Mouse (Mus musculus): ENCODE results near the gene Trem2. TPM values are rescaled to one million over a fixed set of nuclear protein-coding genes. Genes with fewer than 3 reads are reported as not detected.

Gene Trem2
- 33.7 and 42.8 TPM in 2 replicates for polyA plus RNA-seq (2021; fragmentation: Nextera tagmentation)
- long read RNA-seq, experiment 1, full-length matches to known transcripts, result 31 of 33 reads
- long read RNA-seq, experiment 1, partial matches to known transcripts, result 1 of 33 reads
- long read RNA-seq, experiment 1, other reads (novel, unspliced or antisense), result 1 of 33 reads
- long read RNA-seq, experiment 2, full-length matches to known transcripts, result 42 of 44 reads
- long read RNA-seq, experiment 2, partial matches to known transcripts, result 0 of 44 reads
- long read RNA-seq, experiment 2, other reads (novel, unspliced or antisense), result 2 of 44 reads

DNA sequence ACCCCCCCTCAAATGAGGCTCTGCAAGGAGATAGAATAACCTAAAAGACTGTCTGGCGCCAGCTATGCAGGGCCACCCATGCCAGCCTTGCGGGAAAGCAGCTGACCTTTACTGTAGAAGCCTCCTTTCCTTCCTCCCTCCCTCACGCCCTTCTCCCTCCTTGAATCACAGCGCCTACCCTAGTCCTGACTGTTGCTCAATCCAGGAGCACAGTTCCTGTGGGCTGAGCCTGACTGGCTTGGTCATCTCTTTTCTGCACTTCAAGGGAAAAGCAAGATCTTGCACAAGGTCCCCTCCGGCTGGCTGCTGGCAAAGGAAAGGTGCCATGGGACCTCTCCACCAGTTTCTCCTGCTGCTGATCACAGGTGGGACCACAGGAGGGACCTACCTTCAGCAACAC, at the start of gene Trem2:
Trem2 (plus strand) TSS at position 171 of the 400 bp plus-strand sequence.

DNA sequence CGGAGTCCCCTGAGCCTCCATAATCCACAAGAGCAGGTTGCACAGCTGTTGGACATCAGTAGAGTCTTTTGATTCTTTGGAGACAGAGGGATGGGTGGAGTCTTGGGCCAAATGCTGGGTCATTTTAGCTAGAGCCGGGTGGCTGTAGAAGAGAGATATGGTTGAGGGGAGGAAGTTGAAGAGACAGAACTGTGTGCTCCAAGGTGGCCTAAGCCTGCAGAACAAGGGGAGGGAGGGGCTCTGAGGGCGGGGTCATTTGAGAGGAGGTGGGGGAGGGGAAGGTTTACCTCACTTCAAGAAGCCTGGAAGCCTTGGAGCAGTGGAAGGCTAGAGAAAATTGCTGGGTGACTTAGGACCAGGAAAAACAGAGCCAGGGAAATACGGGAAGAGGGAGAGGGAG, 47.0 kb upstream of the Trem2 start, which contains the start of gene Treml2:
Treml2 (plus strand) TSS at position 296 of the 400 bp plus-strand sequence.

DNA sequence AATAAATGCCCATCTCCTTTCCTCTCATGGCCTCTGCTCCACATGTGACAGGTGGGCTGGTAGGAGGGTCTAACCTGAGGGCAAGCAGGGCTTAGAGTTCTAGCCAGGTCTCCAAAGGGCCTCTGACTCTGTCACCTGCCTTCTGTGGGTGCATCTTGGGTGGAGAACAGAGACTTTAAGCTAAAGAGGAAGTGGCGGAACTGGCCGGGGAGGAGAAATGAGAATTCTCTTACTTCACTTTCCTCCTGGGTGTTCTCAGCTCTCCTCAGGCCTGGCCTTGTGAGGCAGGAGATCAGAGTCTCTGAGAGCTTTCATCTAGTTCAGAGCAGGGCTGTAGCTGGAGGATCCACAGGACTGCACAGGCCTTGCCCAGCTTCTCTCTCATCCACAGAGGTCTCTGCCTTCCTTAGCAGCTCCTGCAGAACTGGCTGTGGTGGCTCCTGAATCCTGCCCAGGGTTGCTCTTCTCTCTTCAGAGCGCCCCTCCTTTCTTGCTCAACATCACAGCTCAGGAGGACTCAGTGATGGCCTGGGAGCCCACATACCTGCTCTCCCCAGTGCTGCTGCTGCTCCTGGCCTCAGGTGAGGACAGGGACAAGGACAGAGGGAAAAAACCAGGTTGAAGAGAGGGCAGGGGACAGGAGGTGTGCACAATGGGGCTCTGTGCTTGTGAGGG, 30.2 kb upstream of the Trem2 start, which contains the start of gene B430306N03Rik:
B430306N03Rik (plus strand) TSS at position 237 of the 675 bp plus-strand sequence.

DNA sequence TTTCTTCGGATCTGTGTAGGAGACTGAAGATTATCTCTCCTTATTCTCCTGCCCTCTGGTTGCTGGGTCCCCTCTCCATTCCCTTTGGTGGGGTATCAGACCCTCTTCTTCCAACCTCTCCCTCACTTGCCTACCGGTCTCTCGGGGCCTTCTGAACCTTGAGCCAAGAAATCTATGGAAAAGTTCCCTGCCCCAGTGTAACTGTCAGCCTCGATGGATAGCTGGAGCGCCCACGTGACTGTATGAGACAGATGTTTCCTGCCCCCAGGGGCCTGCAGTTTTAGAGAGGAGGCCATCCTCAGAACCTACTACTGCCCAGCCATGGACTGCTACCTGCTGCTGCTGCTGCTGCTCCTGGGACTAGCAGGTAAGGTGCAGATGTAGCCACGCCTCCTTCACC, 13.4 kb downstream of the Trem2 start, which contains the start of gene Treml1:
Treml1 (plus strand) TSS at position 301 of the 400 bp plus-strand sequence.

Other genes with a start within 250 kb of the Trem2 start
- not detected in 2 replicates for gene 9830107B12Rik, start 200.1 kb upstream of the Trem2 start, polyA plus RNA-seq (2021; fragmentation: Nextera tagmentation)
- not detected in 2 replicates for gene A530064D06Rik, start 179.1 kb upstream of the Trem2 start, polyA plus RNA-seq (2021; fragmentation: Nextera tagmentation)
- gene Trem1, start 113.6 kb upstream of the Trem2 start, polyA plus RNA-seq (2021; fragmentation: Nextera tagmentation), result not detected in 2 replicates
- gene Trem3, start 98.6 kb upstream of the Trem2 start, polyA plus RNA-seq (2021; fragmentation: Nextera tagmentation), result 0.15 TPM in 1 of 2 replicates, not detected in the other
- gene Treml4, start 82.1 kb upstream of the Trem2 start, polyA plus RNA-seq (2021; fragmentation: Nextera tagmentation), result 0.18 TPM in 1 of 2 replicates, not detected in the other
- 0.04 and 0.18 TPM in 2 replicates for gene Treml2, start 46.9 kb upstream of the Trem2 start, polyA plus RNA-seq (2021; fragmentation: Nextera tagmentation)
- 0.11 TPM in 1 of 2 replicates, not detected in the other for gene B430306N03Rik, start 30.3 kb upstream of the Trem2 start, polyA plus RNA-seq (2021; fragmentation: Nextera tagmentation)
- 0.11 and 0.16 TPM in 2 replicates for gene Treml1, start 13.5 kb downstream of the Trem2 start, polyA plus RNA-seq (2021; fragmentation: Nextera tagmentation)
- gene Nfya, start 63.5 kb downstream of the Trem2 start, polyA plus RNA-seq (2021; fragmentation: Nextera tagmentation), result 1.4 and 2.7 TPM in 2 replicates
- gene Oard1, start 63.6 kb downstream of the Trem2 start, polyA plus RNA-seq (2021; fragmentation: Nextera tagmentation), result 26.5 and 28.5 TPM in 2 replicates
- 0.13 TPM in 1 of 2 replicates, not detected in the other for gene Apobec2, start 86.5 kb downstream of the Trem2 start, polyA plus RNA-seq (2021; fragmentation: Nextera tagmentation)
- gene Tspo2, start 105.1 kb downstream of the Trem2 start, polyA plus RNA-seq (2021; fragmentation: Nextera tagmentation), result 0.03 TPM in 1 of 2 replicates, not detected in the other
- 0.08 and 0.22 TPM in 2 replicates for gene Unc5cl, start 108.5 kb downstream of the Trem2 start, polyA plus RNA-seq (2021; fragmentation: Nextera tagmentation)

All from left cerebral cortex, adult 6 months (tissue).